Mouse (Mus musculus) bone marrow, adult 2 months (tissue): ENCODE results near the gene Ablim1.

Experiments
- CTCF ChIP-seq: fragments of 200-500 bp; IDR thresholded peaks from 2 replicates; pipeline ENCODE4 v1.5.1; 2011; ENCODE audit warnings: low read length, control low read depth; ENCODE audit not compliant: control insufficient read depth, insufficient read depth
- POLR2A ChIP-seq: fragments of 200-500 bp; IDR thresholded peaks from 2 replicates; pipeline ENCODE4 v1.6.1; 2011; ENCODE audit warnings: low read depth, mild to moderate bottlenecking, control low read depth, low read length, borderline replicate concordance; ENCODE audit not compliant: control insufficient read depth

DNA sequence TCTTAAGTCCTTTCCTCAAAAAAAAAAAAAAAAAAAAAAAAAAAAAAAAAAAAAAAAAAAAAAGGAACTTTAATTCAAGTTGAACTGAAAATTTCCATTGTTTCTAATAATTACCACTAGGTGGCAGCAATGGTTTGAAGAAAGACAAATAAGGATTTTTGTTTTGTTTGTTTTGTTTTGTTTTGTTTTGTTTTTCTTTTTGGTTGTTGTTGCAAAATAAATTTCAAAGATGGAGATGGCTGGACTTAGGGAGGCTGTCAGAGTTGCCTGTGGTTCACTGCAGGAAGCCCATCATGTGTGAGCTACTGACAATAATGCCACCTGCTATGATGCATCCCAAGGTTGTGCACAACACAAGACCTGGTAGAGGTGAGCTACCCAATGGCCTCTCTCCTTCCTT lies 176.7 kb downstream of the Ablim1 start:
- TF ChIP-seq POLR2A (no peak), CTCF (no peak)
